Mouse (Mus musculus): ENCODE data around the gene Lrrc14b. TPM values are rescaled to one million over a fixed set of nuclear protein-coding genes. Genes with fewer than 3 reads are reported as not detected.

Lrrc14b gene
- polyA plus RNA-seq, 1 experiment from 2014 or later, result not detected

- WGBS, result 68% methylated on average over 2 of the region's 2 CpGs
- Histone ChIP-seq H3K9me3 (ENCODE audit: control insufficient read depth, low read length) (no peaks in the 10 kb centered on the region), H3K4me2 (ENCODE audit: low read depth, low read length) (no peak overlapping the region), H3K4me1 (ENCODE audit: control insufficient read depth, insufficient read depth, low read length) (no peaks in the 10 kb centered on the region), H3K4me3 (ENCODE audit: low read length) (no peak overlapping the region), H3K27me3 (replicated peaks; ENCODE audit: control insufficient read depth, insufficient read depth, low read length) (no peaks in the 10 kb centered on the region), H3K9ac (ENCODE audit: low read depth, low read length) (no peak overlapping the region), H3K36me3 (ENCODE audit: control insufficient read depth, insufficient read depth, low read length) (peaks cover 20% of the 10 kb centered on the region), H3K27ac (ENCODE audit: low read length) (no peak overlapping the region)
- ATAC-seq, result no peak
These were observed 1.6 kb downstream of the Lrrc14b start for GRCm38 (mm10) chr13:74362218-74362617.

GRCm38 (mm10) chr13:74356491-74356890, 7.3 kb downstream of the Lrrc14b start:
- H3K9ac ChIP-seq (ENCODE audit: low read depth, low read length), result no peak overlapping the region
- H3K4me2 ChIP-seq (ENCODE audit: low read depth, low read length), result no peak overlapping the region
- no peak overlapping the region for H3K27ac ChIP-seq (ENCODE audit: low read length)
- H3K4me1 ChIP-seq (ENCODE audit: control insufficient read depth, insufficient read depth, low read length), result no peaks in the 10 kb centered on the region
- WGBS, result 98% methylated on average over 13 of the region's 13 CpGs
- no peak overlapping the region for H3K4me3 ChIP-seq (ENCODE audit: low read length)
- H3K9me3 ChIP-seq (ENCODE audit: control insufficient read depth, low read length), result no peaks in the 10 kb centered on the region
- no peak for ATAC-seq
- peaks cover 23% of the 10 kb centered on the region for H3K36me3 ChIP-seq (ENCODE audit: control insufficient read depth, insufficient read depth, low read length)
- no peaks in the 10 kb centered on the region for H3K27me3 ChIP-seq (replicated peaks; ENCODE audit: control insufficient read depth, insufficient read depth, low read length)

DNA sequence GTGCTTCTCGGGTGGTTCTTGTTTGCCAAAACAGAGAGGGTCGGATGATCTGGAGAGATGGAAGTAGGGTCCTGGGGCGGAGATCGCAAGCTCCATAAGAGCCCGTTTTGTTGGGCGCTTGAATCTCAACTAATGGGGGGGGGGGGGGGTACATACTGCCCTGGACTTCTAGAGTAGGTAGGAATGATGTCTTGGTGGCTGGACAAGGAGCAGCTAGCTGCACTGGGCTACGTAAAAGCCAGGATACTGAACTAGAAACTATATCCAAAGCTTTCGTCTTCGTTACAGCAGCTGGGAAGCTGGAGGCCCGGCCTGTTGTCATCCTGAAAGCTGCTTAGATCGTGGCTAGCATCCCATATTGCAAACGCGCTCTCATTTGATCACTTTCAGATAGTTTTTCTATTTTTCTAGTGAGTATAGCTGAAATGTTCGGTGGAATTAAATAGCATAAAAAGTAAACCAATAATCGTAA, 13.3 kb downstream of the Lrrc14b start:
- Histone ChIP-seq H3K36me3 (ENCODE audit: control insufficient read depth, insufficient read depth, low read length) (0 out of 2 replicates have a peak, but pooled peaks cover 2% of the 10 kb centered on the region), H3K4me1 (ENCODE audit: control insufficient read depth, insufficient read depth, low read length) (peaks cover 9% of the 10 kb centered on the region; the same call in 1 of the 2 replicates), H3K27me3 (replicated peaks; ENCODE audit: control insufficient read depth, insufficient read depth, low read length) (no peaks in the 10 kb centered on the region), H3K4me2 (ENCODE audit: low read depth, low read length) (peak overlapping the region; percentile 42), H3K9me3 (ENCODE audit: control insufficient read depth, low read length) (no peaks in the 10 kb centered on the region), H3K9ac (ENCODE audit: low read depth, low read length) (peak overlapping the region; percentile 73), H3K4me3 (ENCODE audit: low read length) (peak overlapping the region; percentile 55), H3K27ac (ENCODE audit: low read length) (peak overlapping the region; percentile 59)
- peak; percentile 57 for ATAC-seq
- WGBS, result 1% methylated on average over 15 of the region's 15 CpGs

- Histone ChIP-seq H3K4me3 (ENCODE audit: low read length) (peak within 1 kb of the TSS; percentile 55), H3K27me3 (replicated peaks; ENCODE audit: control insufficient read depth, insufficient read depth, low read length) (no peaks in the 10 kb centered on the region), H3K27ac (ENCODE audit: low read length) (peak within 1 kb of the TSS; percentile 59), H3K4me1 (ENCODE audit: control insufficient read depth, insufficient read depth, low read length) (peaks cover 9% of the 10 kb centered on the region; the same call in 1 of the 2 replicates), H3K4me2 (ENCODE audit: low read depth, low read length) (peak within 1 kb of the TSS; percentile 55), H3K9ac (ENCODE audit: low read depth, low read length) (peak within 1 kb of the TSS; percentile 73), H3K36me3 (ENCODE audit: control insufficient read depth, insufficient read depth, low read length) (0 out of 2 replicates have a peak, but pooled peaks cover 2% of the 10 kb centered on the region), H3K9me3 (ENCODE audit: control insufficient read depth, low read length) (no peaks in the 10 kb centered on the region)
- peak; percentile 98 for ATAC-seq
- under 1% methylated on average over 57 of the region's 57 CpGs for WGBS
These were observed 14.0 kb downstream of the Lrrc14b start, which contains the start of the genes Sdha and Ccdc127 for GRCm38 (mm10) chr13:74349566-74350434. Gene Sdha, minus strand, starts transcription at chr13:74350280. Gene Ccdc127, plus strand, starts transcription at chr13:74350309.

GRCm38 (mm10) chr13:74341036-74341435, 22.8 kb downstream of the Lrrc14b start:
- H3K4me3 ChIP-seq (ENCODE audit: low read length), result no peak overlapping the region
- peaks cover 10% of the 10 kb centered on the region; the same call in 1 of the 2 replicates for H3K36me3 ChIP-seq (ENCODE audit: control insufficient read depth, insufficient read depth, low read length)
- H3K9ac ChIP-seq (ENCODE audit: low read depth, low read length), result no peak overlapping the region
- H3K4me2 ChIP-seq (ENCODE audit: low read depth, low read length), result no peak overlapping the region
- H3K27ac ChIP-seq (ENCODE audit: low read length), result no peak overlapping the region
- no peaks in the 10 kb centered on the region for H3K4me1 ChIP-seq (ENCODE audit: control insufficient read depth, insufficient read depth, low read length)
- no peaks in the 10 kb centered on the region for H3K27me3 ChIP-seq (replicated peaks; ENCODE audit: control insufficient read depth, insufficient read depth, low read length)
- ATAC-seq, result peak; percentile 48; the same call in 1 of the 2 replicates
- 52% methylated on average over 3 of the region's 3 CpGs for WGBS
- H3K9me3 ChIP-seq (ENCODE audit: control insufficient read depth, low read length), result no peaks in the 10 kb centered on the region

- Histone ChIP-seq H3K4me2 (ENCODE audit: low read depth, low read length) (no peak overlapping the region), H3K27ac (ENCODE audit: low read length) (no peak overlapping the region), H3K36me3 (ENCODE audit: control insufficient read depth, insufficient read depth, low read length) (peaks cover 18% of the 10 kb centered on the region), H3K4me1 (ENCODE audit: control insufficient read depth, insufficient read depth, low read length) (no peaks in the 10 kb centered on the region), H3K27me3 (replicated peaks; ENCODE audit: control insufficient read depth, insufficient read depth, low read length) (no peaks in the 10 kb centered on the region), H3K9ac (ENCODE audit: low read depth, low read length) (no peak overlapping the region), H3K9me3 (ENCODE audit: control insufficient read depth, low read length) (no peaks in the 10 kb centered on the region), H3K4me3 (ENCODE audit: low read length) (no peak overlapping the region)
- ATAC-seq, result no peak
These were observed 34.5 kb downstream of the Lrrc14b start for GRCm38 (mm10) chr13:74329321-74329720.

DNA sequence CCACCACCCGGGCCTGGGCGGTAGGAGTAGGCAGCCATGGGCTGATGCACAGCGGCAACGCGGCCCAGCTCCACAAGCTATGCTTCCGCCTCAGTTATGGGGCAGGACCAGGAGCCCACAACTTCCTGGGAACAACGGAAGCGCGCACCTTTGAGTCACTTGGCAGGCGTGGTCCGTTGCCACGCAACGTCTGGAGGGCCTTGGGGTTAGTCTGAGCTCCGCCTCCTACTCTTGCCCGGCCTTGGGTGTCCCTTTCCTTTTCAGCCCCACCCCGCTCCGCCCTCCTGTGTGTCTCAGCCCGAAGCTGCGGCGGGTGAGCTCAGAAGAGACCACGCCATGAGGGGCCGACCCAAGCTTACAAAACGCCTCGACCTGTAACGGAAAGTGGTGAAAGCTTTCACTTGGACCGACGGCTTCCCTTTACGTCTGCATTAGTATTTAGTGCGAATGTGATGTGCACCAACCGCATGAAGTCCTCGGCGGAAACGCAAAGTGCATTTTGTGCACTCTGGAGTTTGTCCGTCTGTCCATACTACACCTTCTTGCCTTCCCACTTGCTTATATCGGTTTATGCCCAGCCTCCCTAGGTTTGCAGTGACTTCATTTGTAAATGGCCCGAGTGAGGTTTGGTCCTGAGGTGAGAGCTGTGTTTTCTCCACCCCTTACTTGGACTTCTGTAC, 46.5 kb downstream of the Lrrc14b start, which contains the start of gene Pdcd6:
Pdcd6 (minus strand) TSS at position 411 of the 680 bp plus-strand sequence.
- H3K27me3 ChIP-seq (replicated peaks; ENCODE audit: control insufficient read depth, insufficient read depth, low read length), result no peaks in the 10 kb centered on the region
- H3K27ac ChIP-seq (ENCODE audit: low read length), result peak within 1 kb of the TSS; percentile 87
- WGBS, result under 1% methylated on average over 36 of the region's 36 CpGs
- peak; percentile 99 for ATAC-seq
- no peaks in the 10 kb centered on the region for H3K9me3 ChIP-seq (ENCODE audit: control insufficient read depth, low read length)
- peak within 1 kb of the TSS; percentile 97 for H3K4me3 ChIP-seq (ENCODE audit: low read length)
- H3K9ac ChIP-seq (ENCODE audit: low read depth, low read length), result peak within 1 kb of the TSS; percentile 95
- H3K36me3 ChIP-seq (ENCODE audit: control insufficient read depth, insufficient read depth, low read length), result peaks cover 6% of the 10 kb centered on the region
- peaks cover 9% of the 10 kb centered on the region for H3K4me1 ChIP-seq (ENCODE audit: control insufficient read depth, insufficient read depth, low read length)
- peak within 1 kb of the TSS; percentile 55 for H3K4me2 ChIP-seq (ENCODE audit: low read depth, low read length)

DNA sequence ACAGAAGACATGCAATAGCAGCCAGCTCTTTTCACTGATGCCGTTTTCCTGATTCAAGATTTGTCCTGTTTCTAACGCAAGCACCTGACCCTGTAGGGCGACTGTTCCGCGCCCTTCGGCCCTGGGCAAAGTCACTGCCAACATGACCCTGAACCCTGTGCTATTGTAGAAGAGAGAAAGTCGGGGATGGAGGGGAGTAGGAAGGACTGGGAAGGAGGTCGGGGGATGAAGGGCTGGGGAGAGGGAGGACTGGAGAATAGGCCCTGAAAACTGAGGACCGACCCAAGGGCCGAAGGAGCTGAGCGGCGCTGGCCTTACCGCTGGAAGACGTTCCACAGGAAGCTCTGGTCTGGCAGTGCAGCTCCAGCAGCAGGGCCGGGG, 47.0 kb downstream of the Lrrc14b start:
- peak overlapping the region; percentile 95 for H3K9ac ChIP-seq (ENCODE audit: low read depth, low read length)
- WGBS, result 4% methylated on average over 15 of the region's 15 CpGs
- peak overlapping the region; percentile 97 for H3K4me3 ChIP-seq (ENCODE audit: low read length)

DNA sequence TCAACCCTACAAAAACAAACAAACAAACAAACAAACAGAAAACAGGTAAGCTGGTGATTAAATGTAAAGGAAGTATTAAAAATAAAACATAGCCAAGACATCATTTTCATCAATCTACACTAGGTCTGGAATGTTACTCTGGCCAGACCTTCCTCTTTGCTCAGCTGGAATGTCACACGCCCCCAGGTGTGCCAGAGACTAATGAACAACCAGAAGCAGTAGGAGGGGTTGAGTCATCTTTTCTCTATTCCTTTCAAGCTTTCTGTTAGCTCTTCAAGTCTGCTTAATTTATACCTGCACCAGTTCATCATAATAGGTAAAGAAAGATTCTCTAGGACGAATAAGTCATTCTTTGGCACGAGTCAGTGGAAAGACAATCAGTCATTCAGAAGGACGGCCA, 47.4 kb downstream of the Lrrc14b start:
- peak overlapping the region; percentile 55 for H3K4me2 ChIP-seq (ENCODE audit: low read depth, low read length)
- H3K9me3 ChIP-seq (ENCODE audit: control insufficient read depth, low read length), result no peaks in the 10 kb centered on the region
- H3K27me3 ChIP-seq (replicated peaks; ENCODE audit: control insufficient read depth, insufficient read depth, low read length), result no peaks in the 10 kb centered on the region
- 19% methylated on average over 4 of the region's 4 CpGs for WGBS
- peak overlapping the region; percentile 87 for H3K27ac ChIP-seq (ENCODE audit: low read length)
- peak overlapping the region; percentile 95 for H3K9ac ChIP-seq (ENCODE audit: low read depth, low read length)
- 0 out of 2 replicates have a peak, but pooled peaks have one; percentile 16 for ATAC-seq
- peaks cover 4% of the 10 kb centered on the region; the same call in 1 of the 2 replicates for H3K36me3 ChIP-seq (ENCODE audit: control insufficient read depth, insufficient read depth, low read length)
- H3K4me3 ChIP-seq (ENCODE audit: low read length), result peak overlapping the region; percentile 97
- H3K4me1 ChIP-seq (ENCODE audit: control insufficient read depth, insufficient read depth, low read length), result peaks cover 9% of the 10 kb centered on the region

More for the DNA sequence above, 47.0 kb downstream of the Lrrc14b start:
- no peaks in the 10 kb centered on the region for H3K9me3 ChIP-seq (ENCODE audit: control insufficient read depth, low read length)
- H3K4me1 ChIP-seq (ENCODE audit: control insufficient read depth, insufficient read depth, low read length), result peaks cover 9% of the 10 kb centered on the region
- H3K4me2 ChIP-seq (ENCODE audit: low read depth, low read length), result peak overlapping the region; percentile 55
- peak; percentile 61; the same call in 1 of the 2 replicates for ATAC-seq
- no peaks in the 10 kb centered on the region for H3K27me3 ChIP-seq (replicated peaks; ENCODE audit: control insufficient read depth, insufficient read depth, low read length)
- peak overlapping the region; percentile 87 for H3K27ac ChIP-seq (ENCODE audit: low read length)
- H3K36me3 ChIP-seq (ENCODE audit: control insufficient read depth, insufficient read depth, low read length), result peaks cover 4% of the 10 kb centered on the region
